8 mouse cellular contexts compared by ENCODE assay signal in the genomic region with DNA sequence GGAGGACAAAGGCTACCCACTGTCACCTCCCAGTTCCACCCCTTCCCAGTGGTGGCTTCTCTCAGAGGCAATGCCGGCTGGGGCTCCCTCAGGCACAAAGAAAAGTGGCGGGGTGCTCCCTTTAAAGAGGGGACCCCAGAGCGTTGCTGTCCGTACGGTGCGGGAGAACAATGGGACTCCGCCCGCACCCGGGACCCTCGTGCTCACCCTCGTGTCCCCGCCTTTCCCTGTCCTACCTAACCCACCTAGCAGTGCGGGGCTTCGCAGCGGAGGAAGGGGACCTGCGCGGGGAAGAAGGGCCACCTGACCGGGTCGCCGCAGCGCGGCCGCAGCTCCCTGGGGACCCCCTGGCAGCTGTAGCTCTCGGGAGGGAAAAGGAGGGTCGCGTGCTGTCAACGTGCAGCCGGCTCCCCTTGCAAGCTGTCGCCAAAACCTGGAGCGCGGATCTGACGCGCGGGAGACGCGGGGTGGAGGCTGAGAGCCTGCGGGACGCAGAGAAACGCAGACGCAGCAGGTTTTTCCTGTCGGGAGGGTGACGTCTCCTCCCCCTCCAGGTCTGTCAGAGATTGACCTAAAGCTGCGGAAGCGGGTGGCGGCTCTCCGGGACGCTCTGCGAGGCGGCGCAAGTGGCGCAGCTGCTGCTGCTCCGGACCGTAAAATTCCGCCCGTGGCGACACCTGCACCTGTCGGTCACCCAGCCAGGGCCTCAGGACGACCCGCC. TPM values are rescaled to one million over a fixed set of nuclear protein-coding genes. Genes with fewer than 3 reads are reported as not detected.
A peak's percentile ranks its signal among the peaks of the same experiment; 100 is the strongest.
DNase-seq lines count a peak whose midpoint lies in the region; ATAC-seq and TF ChIP-seq lines count a peak whose summit lies in the region.

No protein-coding gene starts in this region.

- H3K27ac ChIP-seq in embryonic facial prominence, embryonic 13.5 days = peak overlapping the region; percentile 78; the same call in 1 of the 2 replicates
- H3K27ac ChIP-seq in midbrain, postnatal 0 days (ENCODE audit: low read depth, low read length) = peak overlapping the region; percentile 93

- 0% methylated on average over 58 of the region's 59 CpGs for WGBS in embryonic facial prominence, embryonic 13.5 days
- under 1% methylated on average over 57 of the region's 59 CpGs for WGBS in midbrain, postnatal 0 days

- ATAC-seq in embryonic facial prominence, embryonic 13.5 days (ENCODE audit: insufficient number of reproducible peaks, insufficient read depth, low FRiP score, low TSS enrichment, low read depth) = peak; percentile 16; the same call in 1 of the 2 replicates
- ATAC-seq in midbrain, postnatal 0 days (ENCODE audit: low FRiP score) = peak; percentile 85

- TF ChIP-seq CTCF in midbrain, postnatal 0 days (IDR thresholded peaks at IDR 0.05) = no peak

- H3K36me3 ChIP-seq in embryonic facial prominence, embryonic 13.5 days = no peaks in the 10 kb centered on the region
- H3K36me3 ChIP-seq in midbrain, postnatal 0 days (ENCODE audit: insufficient read depth, low read length) = no peaks in the 10 kb centered on the region

- H3K4me2 ChIP-seq in embryonic facial prominence, embryonic 13.5 days = peak overlapping the region; percentile 94
- peak overlapping the region; percentile 89 for H3K4me2 ChIP-seq in midbrain, postnatal 0 days (ENCODE audit: low read depth, low read length, poor library complexity, severe bottlenecking)

- H3K9ac ChIP-seq in embryonic facial prominence, embryonic 13.5 days = peak overlapping the region; percentile 79
- peak overlapping the region; percentile 91 for H3K9ac ChIP-seq in midbrain, postnatal 0 days (replicated peaks; ENCODE audit: low read length, poor library complexity, severe bottlenecking)

- no peaks in the 10 kb centered on the region for H3K9me3 ChIP-seq in embryonic facial prominence, embryonic 13.5 days
- H3K9me3 ChIP-seq in midbrain, postnatal 0 days (ENCODE audit: low read length) = no peaks in the 10 kb centered on the region

- peaks cover 6% of the 10 kb centered on the region; the same call in 1 of the 2 replicates for H3K27me3 ChIP-seq in embryonic facial prominence, embryonic 13.5 days
- H3K27me3 ChIP-seq in midbrain, postnatal 0 days (ENCODE audit: insufficient read depth, low read length) = no peaks in the 10 kb centered on the region

- peak; percentile 48 for DNase-seq in layer of hippocampus, adult 11-12 months (ENCODE audit: low spot score)
- no peak for DNase-seq in layer of hippocampus, adult 9-10 months (ENCODE audit: low spot score)
- DNase-seq in heart, adult 8-10 months (ENCODE audit: low spot score) = peak; percentile 67
- DNase-seq in kidney, adult 9 months = peak; percentile 63
- peak; percentile 85 for DNase-seq in liver
- peak; percentile 81 for DNase-seq in midbrain, postnatal 0 days (ENCODE audit: low spot score)
- DNase-seq in spleen, postnatal 10 days (ENCODE audit: low spot score in 2 of 2) = peak; percentile 80 to 81

- peak overlapping the region; percentile 66 for H3K4me3 ChIP-seq in embryonic facial prominence, embryonic 13.5 days
- H3K4me3 ChIP-seq in midbrain, postnatal 0 days (ENCODE audit: low read depth, low read length) = peak overlapping the region; percentile 76

- H3K4me1 ChIP-seq in embryonic facial prominence, embryonic 13.5 days = peaks cover 60% of the 10 kb centered on the region
- H3K4me1 ChIP-seq in midbrain, postnatal 0 days (ENCODE audit: insufficient read depth, low read length) = peaks cover 6% of the 10 kb centered on the region; the same call in 1 of the 2 replicates

RNA-seq across cellular contexts. Expression of a gene that starts 0.5 kb away (rescaled TPM):
- polyA plus RNA-seq in embryonic facial prominence, embryonic 13.5 days (2015; fragmentation: Nextera tagmentation; extraction: Ambion mirVana) = 61.4 and 67.9 TPM in 2 replicates
- 10 to 100 TPM; 26.6 to 36.4 (median 30.3) TPM for total RNA-seq in heart, adult 8-10 months (2022)
- 26.4 and 32.8 TPM in 2 replicates for total RNA-seq in midbrain, postnatal 0 days (2014; rRNA removed)
- 37.6 and 40.6 TPM in 2 replicates for polyA plus RNA-seq in midbrain, postnatal 0 days (2015; fragmentation: Nextera tagmentation; extraction: Ambion mirVana)
